In the genomic region with DNA sequence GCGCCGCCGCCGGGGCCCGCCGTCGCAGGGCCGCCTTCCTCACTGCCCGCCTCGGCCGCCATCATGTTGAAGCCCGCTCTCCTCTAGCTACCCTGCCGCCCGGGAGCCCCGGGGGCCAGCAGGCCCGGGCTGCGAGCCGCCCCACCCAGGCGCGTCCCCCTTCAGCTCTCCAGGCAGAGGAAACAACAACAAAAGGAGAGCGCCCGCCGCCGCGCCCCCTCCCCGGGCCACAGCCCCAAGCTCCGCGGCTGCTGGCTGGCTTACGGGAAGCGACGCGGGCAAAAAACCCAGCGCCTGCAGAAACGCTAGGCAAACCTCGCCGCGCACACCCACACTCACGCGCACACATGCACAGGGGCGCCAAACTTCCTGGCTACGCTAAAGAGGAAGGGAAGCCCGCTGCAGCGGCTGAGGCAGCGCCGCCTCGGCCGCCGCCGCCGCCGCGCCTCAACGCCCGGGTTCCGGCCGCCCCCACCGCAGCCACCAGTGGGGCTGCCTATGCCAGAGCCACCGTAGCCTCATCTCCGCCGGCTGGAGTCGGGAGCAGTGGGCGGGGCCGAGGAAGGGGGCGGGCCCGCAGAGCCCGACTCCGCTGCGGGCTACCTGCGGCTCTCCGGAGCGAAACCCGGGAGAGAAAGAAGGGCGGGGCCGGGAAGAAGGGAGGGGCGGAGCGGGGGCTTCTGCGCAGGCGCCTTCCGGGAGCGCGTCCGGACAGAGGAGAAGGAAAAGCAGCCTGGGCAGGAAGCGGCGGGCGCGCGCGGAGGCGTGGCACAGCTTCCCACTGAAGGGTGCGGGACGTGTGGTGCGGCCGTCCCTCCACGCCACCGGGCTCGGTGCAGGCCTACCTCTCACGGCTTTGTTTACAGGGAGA, we compare ENCODE assay signal across 8 mouse cellular contexts. TPM values are rescaled to one million over a fixed set of nuclear protein-coding genes. Genes with fewer than 3 reads are reported as not detected.
DNase-seq lines count a peak whose midpoint lies in the region; ATAC-seq and TF ChIP-seq lines count a peak whose summit lies in the region.

A gene (minus strand): TSS at position 288 of the 871 bp plus-strand sequence.

- H3K36me3 ChIP-seq in hindbrain, postnatal 0 days (ENCODE audit: insufficient read depth, low read length), result no peaks in the 10 kb centered on the region
- H3K36me3 ChIP-seq in megakaryocyte, embryonic 14.5 days (replicated peaks; ENCODE audit: low read length), result peaks cover 4% of the 10 kb centered on the region

- H3K4me1 ChIP-seq in hindbrain, postnatal 0 days (ENCODE audit: insufficient read depth, low read length), result peaks cover 8% of the 10 kb centered on the region; the same call in 1 of the 2 replicates
- peaks cover 11% of the 10 kb centered on the region; the same call in 1 of the 2 replicates for H3K4me1 ChIP-seq in megakaryocyte, embryonic 14.5 days

- ATAC-seq in common myeloid progenitor, adult 5-6 weeks (replicated peaks; ENCODE audit: low read depth, poor library complexity, severe bottlenecking), result peak; percentile 81
- peak; percentile 98 for ATAC-seq in hindbrain, postnatal 0 days

- peak within 1 kb of the TSS; percentile 86 for H3K4me3 ChIP-seq in gastrocnemius, adult 2 months
- peak within 1 kb of the TSS; percentile 83 for H3K4me3 ChIP-seq in hindbrain, postnatal 0 days (ENCODE audit: low read length)
- H3K4me3 ChIP-seq in megakaryocyte, embryonic 14.5 days (replicated peaks), result peak within 1 kb of the TSS; percentile 99

- under 1% methylated on average over 79 of the region's 97 CpGs for WGBS in hindbrain, postnatal 0 days

- H3K4me2 ChIP-seq in hindbrain, postnatal 0 days (ENCODE audit: low read depth, low read length), result peak within 1 kb of the TSS; percentile 81

- H3K27me3 ChIP-seq in hindbrain, postnatal 0 days (ENCODE audit: insufficient read depth, low read length), result no peaks in the 10 kb centered on the region
- no peaks in the 10 kb centered on the region for H3K27me3 ChIP-seq in megakaryocyte, embryonic 14.5 days (replicated peaks)

- peak within 1 kb of the TSS; percentile 98 for H3K9ac ChIP-seq in hindbrain, postnatal 0 days (replicated peaks; ENCODE audit: low read length)

- intact Hi-C loops in gastrocnemius, adult 2 months (cut with DNase I), result loop anchor here (1.0 kb wide), 1 partner anchor 100 kb away; a partner anchor contains a TSS

- no peak for TF ChIP-seq CTCF in gastrocnemius, adult 2 months (IDR thresholded peaks at IDR 0.05)
- TF ChIP-seq CTCF in hindbrain, postnatal 0 days (IDR thresholded peaks at IDR 0.05; ENCODE audit: low read depth), result 0 out of 2 replicates have a peak, but pooled peaks have one; percentile 15

- peak within 1 kb of the TSS; percentile 98 for H3K27ac ChIP-seq in gastrocnemius, adult 2 months
- H3K27ac ChIP-seq in hindbrain, postnatal 0 days, result peak within 1 kb of the TSS; percentile 99

- H3K9me3 ChIP-seq in hindbrain, postnatal 0 days (ENCODE audit: low read length), result no peaks in the 10 kb centered on the region
- H3K9me3 ChIP-seq in megakaryocyte, embryonic 14.5 days, result no peaks in the 10 kb centered on the region

- DNase-seq in ZHBTc4 (ENCODE audit: low read depth, low spot score), result peak; percentile 98
- DNase-seq in gastrocnemius, adult 2 months, result peak; percentile 97
- DNase-seq in hindbrain, postnatal 0 days (ENCODE audit: low spot score), result peak; percentile 97
- peak; percentile 78 to 95 for DNase-seq in left cerebral cortex, adult 8-10 months (ENCODE audit: low spot score in 2 of 2)
- DNase-seq in right cerebral cortex, postnatal 10 days (ENCODE audit: low spot score in 2 of 2), result peak; percentile 95 to 96
- DNase-seq in urinary bladder, postnatal 25 days (ENCODE audit: low spot score), result peak; percentile 90

RNA-seq across cellular contexts. Expression of the gene that starts here (rescaled TPM):
- 80.6 and 136 TPM in 2 replicates for total RNA-seq in common myeloid progenitor, adult 5-6 weeks (2017)
- total RNA-seq in gastrocnemius, adult 2 months (2021), result 10 to 100 TPM; 18.2 to 22.3 TPM
- total RNA-seq in hindbrain, postnatal 0 days (2014; rRNA removed), result 76.4 and 81.6 TPM in 2 replicates
- 39.8 and 44.7 TPM in 2 replicates for polyA plus RNA-seq in hindbrain, postnatal 0 days (2015; fragmentation: Nextera tagmentation; extraction: Ambion mirVana)
- 10 to 100 TPM; 46.0 to 63.9 (median 52.8) TPM for total RNA-seq in left cerebral cortex, adult 8-10 months (2022)
- 1.8 and 2.4 TPM in 2 replicates for polyA plus RNA-seq in megakaryocyte, embryonic 14.5 days (2012; ENCODE audit: insufficient read depth, low replicate concordance)

Comparison
In these comparisons a context has a peak if more than half of its experiments do, and no peak if none do; other contexts are left out.
1. Peak in every context shown above with its lines: DNase-seq, ATAC-seq, H3K4me3 ChIP-seq and H3K27ac ChIP-seq.
2. RNA of the gene that starts here (polyA plus RNA-seq): 39.8 to 44.7 TPM in hindbrain, postnatal 0 days; 1.8 to 2.4 TPM in megakaryocyte, embryonic 14.5 days; every median in the first group is over 10 times any median in the second.